Mouse (Mus musculus) small intestine, adult 2 months (tissue): ENCODE measurements around the gene Pilra.

Experiments
- CTCF ChIP-seq: fragments of 200-500 bp; IDR thresholded peaks from 2 replicates; pipeline ENCODE4 v1.5.1; 2012; ENCODE audit warnings: low read depth, mild to moderate bottlenecking, control low read depth, inconsistent platforms, low read length, moderate library complexity, mixed read lengths; ENCODE audit not compliant: insufficient replicate concordance, insufficient read length; ENCODE audit errors: extremely low read depth
- POLR2A ChIP-seq: fragments of 200-500 bp; IDR thresholded peaks from 2 replicates; pipeline ENCODE4 v1.6.1; 2012; ENCODE audit warnings: low read depth, mild to moderate bottlenecking, control low read depth, inconsistent platforms, low read length, moderate library complexity

DNA sequence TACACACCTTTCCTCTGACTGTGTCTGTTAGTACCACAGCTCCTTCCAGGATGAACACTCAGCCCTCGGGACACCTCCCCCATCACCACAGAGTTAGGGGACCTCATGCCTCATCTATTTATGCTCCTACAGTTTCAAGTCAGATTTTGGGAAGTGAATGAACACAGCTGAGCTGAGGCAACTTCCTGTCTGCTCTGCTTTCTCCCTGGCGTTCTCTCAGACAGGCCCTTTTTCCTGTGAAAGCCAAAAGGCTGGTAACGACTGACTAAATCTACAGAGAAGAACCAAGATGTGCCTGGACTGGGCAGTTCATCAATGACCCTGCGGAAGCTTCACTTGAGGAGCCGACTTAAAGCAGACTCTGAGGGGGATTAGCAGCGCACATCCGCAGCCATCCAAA lies 5.8 kb downstream of the Pilra start:
- no peak for TF ChIP-seq CTCF
- no peak for TF ChIP-seq POLR2A
